Mouse (Mus musculus) myocyte (in vitro differentiated cells): ENCODE data around the gene Ctnnal1. TPM values are rescaled to one million over a fixed set of nuclear protein-coding genes. Genes with fewer than 3 reads are reported as not detected.
"Not testable (repeated sequence)": the region's sequence is repeated elsewhere in the genome, so short reads cannot be mapped to it uniquely, and the experiment has no call there.

Experiments
- H3K27me3 ChIP-seq: one replicate; pipeline ENCODE4 v1.6.1; 2011; ENCODE audit not compliant: control insufficient read depth, insufficient read depth, insufficient read length
- H3K36me3 ChIP-seq: one replicate; pipeline ENCODE4 v1.6.1; 2011; ENCODE audit not compliant: control insufficient read depth, insufficient read depth
- H3K4me2 ChIP-seq: one replicate; pipeline ENCODE4 v1.6.1; 2011; ENCODE audit warnings: low read depth, control low read depth
- H3K4me3 ChIP-seq: one replicate; pipeline ENCODE4 v1.5.1; 2011; ENCODE audit warnings: mild to moderate bottlenecking, control low read depth, moderate library complexity
- H3K79me2 ChIP-seq: one replicate; pipeline ENCODE4 v1.6.1; 2011; ENCODE audit not compliant: control insufficient read depth, insufficient read depth
- H3ac ChIP-seq: one replicate; pipeline ENCODE4 v1.6.1; 2011; ENCODE audit not compliant: control insufficient read depth, insufficient read length
- CEBPB ChIP-seq: IDR thresholded peaks from 2 replicates; pipeline ENCODE4 v1.6.1; 2011; ENCODE audit warnings: mild to moderate bottlenecking, moderate library complexity; ENCODE audit not compliant: poor library complexity, insufficient read depth, severe bottlenecking
- E2F4 ChIP-seq: IDR thresholded peaks from one replicate; pipeline ENCODE4 v1.6.1; 2011; ENCODE audit warnings: mild to moderate bottlenecking, control low read depth, moderate library complexity; ENCODE audit not compliant: insufficient read depth
- MAX ChIP-seq: IDR thresholded peaks from one replicate; pipeline ENCODE4 v1.6.1; 2011; ENCODE audit warnings: low read depth, mild to moderate bottlenecking, control low read depth
- MYOD1 ChIP-seq, 3 experiments: IDR thresholded peaks; one replicate each; pipeline ENCODE4 v1.6.1; 2011; ENCODE audit warnings: control low read depth in 2 of 3, low read depth in 2 of 3, mild to moderate bottlenecking in 2 of 3, moderate library complexity in 1 of 3; ENCODE audit not compliant: insufficient read length in 2 of 3, control insufficient read depth in 1 of 3
- MYOG ChIP-seq, 3 experiments: IDR thresholded peaks; one replicate each; pipeline ENCODE4 v1.6.1; 2011; ENCODE audit warnings: control low read depth in 2 of 3, low read depth in 2 of 3, mild to moderate bottlenecking in 2 of 3; ENCODE audit not compliant: insufficient read length in 2 of 3, control insufficient read depth in 1 of 3, insufficient read depth in 1 of 3
- POLR2A ChIP-seq: IDR thresholded peaks from one replicate; pipeline ENCODE4 v1.6.1; 2011; ENCODE audit warnings: low read depth, mild to moderate bottlenecking, control low read depth, moderate library complexity; ENCODE audit not compliant: insufficient read length
- POLR2AphosphoS2 ChIP-seq: IDR thresholded peaks from one replicate; pipeline ENCODE4 v1.6.1; 2011; ENCODE audit warnings: low read depth, control low read depth; ENCODE audit not compliant: insufficient read length
- REST ChIP-seq: IDR thresholded peaks from one replicate; pipeline ENCODE4 v1.6.1; 2011; ENCODE audit warnings: mild to moderate bottlenecking, control low read depth, moderate library complexity; ENCODE audit not compliant: insufficient read depth, insufficient read length
- SRF ChIP-seq: IDR thresholded peaks from one replicate; pipeline ENCODE4 v1.6.1; 2011; ENCODE audit warnings: low read depth; ENCODE audit not compliant: control insufficient read depth, insufficient read length
- TCF12 ChIP-seq: IDR thresholded peaks from one replicate; pipeline ENCODE4 v1.6.1; 2011; ENCODE audit warnings: mild to moderate bottlenecking, control low read depth; ENCODE audit not compliant: poor library complexity, insufficient read depth, severe bottlenecking
- TCF3 ChIP-seq: IDR thresholded peaks from one replicate; pipeline ENCODE4 v1.6.1; 2011; ENCODE audit warnings: low read depth, control low read depth; ENCODE audit not compliant: insufficient read length
- USF1 ChIP-seq: IDR thresholded peaks from one replicate; pipeline ENCODE4 v1.6.1; 2011; ENCODE audit warnings: low read depth, mild to moderate bottlenecking, control low read depth, moderate library complexity
- polyA plus RNA-seq: library from polyadenylated mRNA; unstranded; fragments of >200 nt; fragmentation: generic; extraction: Trizol; gene quantifications from one replicate; pipeline ENCODE4 v1.2.1, GENCODE M21; 2012; ENCODE audit warnings: missing spikeins

Ctnnal1 gene
- polyA plus RNA-seq, 1 experiment, result 4.3 TPM

DNA sequence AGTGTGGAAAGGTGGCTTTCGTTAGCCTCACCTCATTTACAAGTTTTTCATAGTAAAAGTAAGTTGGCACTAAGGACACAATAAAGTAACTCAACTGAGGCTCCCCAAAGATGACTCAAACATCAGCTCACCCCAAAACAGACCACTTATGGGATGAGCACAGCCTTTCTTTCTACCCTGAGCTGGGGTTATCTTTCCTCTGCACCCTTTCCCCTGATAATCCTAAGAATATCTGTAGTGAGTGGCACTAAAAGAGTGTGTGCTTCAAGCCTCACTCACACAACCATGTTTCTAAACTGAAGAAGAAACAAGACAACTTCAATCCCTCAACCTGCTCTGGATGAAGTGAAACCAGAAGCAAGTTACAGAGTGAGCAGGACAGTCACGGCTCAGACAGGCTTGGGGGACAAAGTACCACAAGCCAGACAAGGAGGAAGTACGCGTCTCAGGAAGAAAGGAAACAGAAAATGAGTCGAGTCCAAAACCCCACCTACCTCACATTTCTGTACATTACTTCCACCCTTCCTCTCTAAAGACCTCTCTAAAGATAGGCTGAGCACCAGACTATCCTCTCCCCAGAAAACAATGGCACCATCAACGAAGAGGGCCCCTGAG, 27.6 kb upstream of the Ctnnal1 start:
- no peak overlapping the region for H3K4me2 ChIP-seq
- no peak for TF ChIP-seq REST
- no peak for TF ChIP-seq MYOG (IDR thresholded peaks at IDR 0.05; ENCODE audit: control insufficient read depth in 1 of 3, insufficient read depth in 1 of 3, insufficient read length in 2 of 3, low read depth in 2 of 3)
- no peak for TF ChIP-seq TCF3
- TF ChIP-seq SRF, result no peak
- TF ChIP-seq USF1, result no peak
- no peak for TF ChIP-seq E2F4
- TF ChIP-seq MAX, result no peak
- no peak for TF ChIP-seq POLR2A
- no peak overlapping the region for H3K4me3 ChIP-seq
- H3K27me3 ChIP-seq, result no peaks in the 10 kb centered on the region
- H3K79me2 ChIP-seq, result no peaks in the 10 kb centered on the region
- H3ac ChIP-seq, result no peak overlapping the region
- H3K36me3 ChIP-seq, result peaks cover 19% of the 10 kb centered on the region

DNA sequence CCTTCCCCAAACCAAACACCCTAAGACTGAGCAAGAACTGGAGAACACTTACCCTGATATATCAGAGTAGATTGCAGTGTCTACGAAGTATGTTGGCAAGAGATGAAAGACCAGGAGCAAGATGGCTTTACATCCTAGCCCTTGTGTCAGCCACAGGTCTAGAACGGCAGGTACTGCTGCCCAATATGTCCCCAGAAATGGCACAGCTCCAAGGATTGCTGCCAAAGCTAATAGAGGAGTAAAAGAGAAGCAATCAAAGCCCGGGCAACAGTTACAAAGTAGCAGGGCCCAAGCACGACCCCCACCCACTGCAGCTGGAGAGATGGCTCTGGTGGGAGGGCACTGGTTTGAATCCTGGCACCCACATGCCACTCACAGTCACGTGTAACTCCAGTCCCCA, 23.5 kb upstream of the Ctnnal1 start:
- Histone ChIP-seq H3K36me3 (peaks cover 25% of the 10 kb centered on the region), H3K4me3 (no peak overlapping the region), H3K79me2 (no peaks in the 10 kb centered on the region), H3K27me3 (no peaks in the 10 kb centered on the region), H3K4me2 (no peak overlapping the region), H3ac (no peak overlapping the region)
- TF ChIP-seq POLR2AphosphoS2 (no peak), POLR2A (no peak)

DNA sequence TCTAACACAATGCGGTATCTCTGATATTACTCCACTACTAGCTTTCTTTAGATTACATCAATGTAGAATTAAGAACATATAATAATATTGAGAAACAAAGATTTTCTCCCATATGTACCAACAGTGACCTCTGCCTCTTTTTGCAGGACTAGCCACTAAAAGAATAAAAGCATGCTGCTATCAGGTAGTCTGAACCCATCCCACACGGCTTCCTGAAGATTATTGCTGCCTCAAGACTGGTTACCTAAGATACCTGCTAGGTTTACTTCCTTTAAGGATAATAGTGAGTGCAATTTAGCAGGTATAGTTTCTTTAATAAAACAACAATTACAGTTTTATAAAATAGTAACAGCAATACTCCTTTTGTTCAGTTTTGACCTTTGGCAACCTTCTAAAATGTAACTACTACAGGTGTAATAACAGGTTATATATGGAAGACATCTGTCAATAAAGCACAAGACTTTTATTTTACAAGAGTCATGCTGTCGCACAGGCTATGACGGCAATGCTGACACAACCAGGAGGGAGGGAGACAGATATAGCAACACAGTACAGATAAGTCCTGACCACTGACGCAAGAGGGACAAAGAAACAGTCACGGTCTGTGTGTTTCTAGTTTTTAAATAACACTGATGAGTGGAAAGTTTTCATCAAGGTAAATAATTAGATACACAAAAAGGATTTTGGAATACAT, 21.4 kb upstream of the Ctnnal1 start:
- TF ChIP-seq MYOD1 (IDR thresholded peaks at IDR 0.05; ENCODE audit: control insufficient read depth in 1 of 3, insufficient read length in 2 of 3, low read depth in 2 of 3), result no peak
- TF ChIP-seq REST, result no peak
- TF ChIP-seq POLR2A, result no peak
- TF ChIP-seq POLR2AphosphoS2, result no peak
- TF ChIP-seq MYOG (IDR thresholded peaks at IDR 0.05; ENCODE audit: control insufficient read depth in 1 of 3, insufficient read depth in 1 of 3, insufficient read length in 2 of 3, low read depth in 2 of 3), result no peak
- TF ChIP-seq SRF, result no peak
- TF ChIP-seq USF1, result no peak
- no peak for TF ChIP-seq MAX
- TF ChIP-seq E2F4, result no peak
- no peaks in the 10 kb centered on the region for H3K27me3 ChIP-seq
- H3ac ChIP-seq, result no peak overlapping the region
- no peak overlapping the region for H3K4me2 ChIP-seq
- H3K36me3 ChIP-seq, result peaks cover 25% of the 10 kb centered on the region
- H3K4me3 ChIP-seq, result no peak overlapping the region
- no peaks in the 10 kb centered on the region for H3K79me2 ChIP-seq

- no peak overlapping the region for H3K4me2 ChIP-seq
- H3K36me3 ChIP-seq, result peaks cover 14% of the 10 kb centered on the region
Observed at GRCm38 (mm10) chr4:56880036-56880703, 15.2 kb upstream of the Ctnnal1 start.

GRCm38 (mm10) chr4:56878971-56879370, 14.0 kb upstream of the Ctnnal1 start:
- Histone ChIP-seq H3K4me2 (no peak overlapping the region), H3K27me3 (no peaks in the 10 kb centered on the region), H3K79me2 (no peaks in the 10 kb centered on the region), H3ac (no peak overlapping the region), H3K36me3 (peaks cover 9% of the 10 kb centered on the region), H3K4me3 (no peak overlapping the region)
- TF ChIP-seq USF1, result no peak
- peak in 2 of 3 experiments; percentile 15 to 81 for TF ChIP-seq MYOD1 (IDR thresholded peaks at IDR 0.05; ENCODE audit: control insufficient read depth in 1 of 3, insufficient read length in 2 of 3, low read depth in 2 of 3)
- TF ChIP-seq MYOG (IDR thresholded peaks at IDR 0.05; ENCODE audit: control insufficient read depth in 1 of 3, insufficient read depth in 1 of 3, insufficient read length in 2 of 3, low read depth in 2 of 3), result peak in 1 of 3 experiments; percentile 25

More at GRCm38 (mm10) chr4:56880036-56880703, 15.2 kb upstream of the Ctnnal1 start:
- Histone ChIP-seq H3ac (no peak overlapping the region), H3K27me3 (no peaks in the 10 kb centered on the region), H3K79me2 (no peaks in the 10 kb centered on the region), H3K4me3 (no peak overlapping the region)
- TF ChIP-seq MAX (no peak), TCF12 (no peak), POLR2A (no peak), E2F4 (no peak), POLR2AphosphoS2 (no peak), TCF3 (no peak), CEBPB (no peak), MYOD1 (IDR thresholded peaks at IDR 0.05; ENCODE audit: control insufficient read depth in 1 of 3, insufficient read length in 2 of 3, low read depth in 2 of 3) (no peak), REST (no peak), SRF (no peak)

DNA sequence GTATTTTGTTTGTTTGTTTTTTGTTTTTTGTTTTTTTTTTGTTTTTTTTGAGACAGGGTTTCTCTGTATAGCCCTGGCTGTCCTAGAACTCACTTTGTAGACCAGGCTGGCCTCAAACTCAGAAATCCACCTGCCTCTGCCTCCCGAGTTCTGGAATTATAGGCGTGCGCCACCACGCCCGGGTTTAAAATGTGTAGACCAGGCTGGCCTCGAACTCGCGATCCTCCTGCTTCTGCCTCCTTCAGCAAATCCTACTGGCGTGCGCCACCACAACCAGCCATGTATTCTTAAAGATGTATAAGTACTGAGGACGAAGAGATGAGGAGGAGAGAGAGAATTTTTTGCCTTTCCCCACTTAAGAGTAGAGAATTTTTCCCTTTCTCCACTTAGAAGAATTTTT, 5.6 kb upstream of the Ctnnal1 start:
- H3ac ChIP-seq, H3K79me2 ChIP-seq, H3K27me3 ChIP-seq: not testable (repeated sequence)

More for the DNA sequence above, 5.6 kb upstream of the Ctnnal1 start:
- not testable (repeated sequence) for H3K4me2 ChIP-seq, H3K4me3 ChIP-seq, H3K36me3 ChIP-seq
